Mouse (Mus musculus): ENCODE data around the gene Slc39a11. TPM values are rescaled to one million over a fixed set of nuclear protein-coding genes. Genes with fewer than 3 reads are reported as not detected.

The Slc39a11 gene
- total and polyA plus RNA-seq, 3 experiments = 43.2 to 54.4 (median 51.0) TPM

GRCm38 (mm10) chr11:113397394-113397793 is 252.5 kb downstream of the Slc39a11 start:
- peaks cover 0 to 18% of the 10 kb centered on the region in 2 experiments; a peak in 2 of 4 replicates for H3K4me1 ChIP-seq (ENCODE audit: control insufficient read depth in 1 of 2, insufficient read depth in 2 of 2)
- H3K36me3 ChIP-seq (replicated peaks in 1 of 2; ENCODE audit: control insufficient read depth in 1 of 2, insufficient read depth in 1 of 2, low read length in 1 of 2) = peaks cover 0 to 60% of the 10 kb centered on the region in 2 experiments
- in situ Hi-C loops (cut with MboI; ENCODE audit: low pct_ligation_motif_present, low pct_unique_long_range_greater_than_20kb, low sequenced_read_pairs) (no loop called here), dilution Hi-C loops (cut with MboI; ENCODE audit: extremely low pct_ligation_motif_present, extremely low pct_unique_long_range_greater_than_20kb, low sequenced_read_pairs) (no loop called here)
- TF ChIP-seq CTCF (conservative IDR thresholded peaks at IDR 0.05 in 1 of 2, IDR thresholded peaks at IDR 0.05 in 1 of 2; ENCODE audit: low read depth in 2 of 2, low read length in 2 of 2) (peak in 1 of 2 experiments; percentile 27; a peak in 2 of 4 replicates), SIN3A (IDR thresholded peaks at IDR 0.05; ENCODE audit: low read length) (no peak)
- no peak for DNase-seq (ENCODE audit: extremely low read depth)
- H3K4me2 ChIP-seq (ENCODE audit: insufficient read depth, low read depth, poor library complexity, severe bottlenecking) = no peak overlapping the region
- H3K9me3 ChIP-seq (replicated peaks; ENCODE audit: low read length) = peaks cover 24% of the 10 kb centered on the region
- H3K4me3 ChIP-seq (replicated peaks in 1 of 3; ENCODE audit: low read depth in 2 of 3, low read length in 2 of 3, poor library complexity in 1 of 3) = no peak overlapping the region
- H3K79me2 ChIP-seq (replicated peaks; ENCODE audit: control insufficient read depth, extremely low read depth, insufficient read depth, poor library complexity, severe bottlenecking) = no peaks in the 10 kb centered on the region
- H3K27ac ChIP-seq (ENCODE audit: insufficient read depth, low read depth) = no peak overlapping the region
- no peaks in the 10 kb centered on the region for H3K27me3 ChIP-seq (replicated peaks)
- no peak overlapping the region for H3K9ac ChIP-seq (ENCODE audit: insufficient read depth, low read depth)

- H3K4me3 ChIP-seq (replicated peaks in 1 of 3; ENCODE audit: low read depth in 2 of 3, low read length in 2 of 3, poor library complexity in 1 of 3) = no peak overlapping the region
- no peak for DNase-seq (ENCODE audit: extremely low read depth)
- no peak overlapping the region for H3K9ac ChIP-seq (ENCODE audit: insufficient read depth, low read depth)
- no peaks in the 10 kb centered on the region for H3K79me2 ChIP-seq (replicated peaks; ENCODE audit: control insufficient read depth, extremely low read depth, insufficient read depth, poor library complexity, severe bottlenecking)
- peaks cover 14% of the 10 kb centered on the region for H3K9me3 ChIP-seq (replicated peaks; ENCODE audit: low read length)
- H3K27me3 ChIP-seq (replicated peaks) = no peaks in the 10 kb centered on the region
- in situ Hi-C loops (cut with MboI; ENCODE audit: low pct_ligation_motif_present, low pct_unique_long_range_greater_than_20kb, low sequenced_read_pairs) (no loop called here), dilution Hi-C loops (cut with MboI; ENCODE audit: extremely low pct_ligation_motif_present, extremely low pct_unique_long_range_greater_than_20kb, low sequenced_read_pairs) (no loop called here)
- peaks cover 0 to 62% of the 10 kb centered on the region in 2 experiments for H3K36me3 ChIP-seq (replicated peaks in 1 of 2; ENCODE audit: control insufficient read depth in 1 of 2, insufficient read depth in 1 of 2, low read length in 1 of 2)
- TF ChIP-seq ZKSCAN1 (IDR thresholded peaks at IDR 0.05; ENCODE audit: borderline replicate concordance, low read depth, low read length) = no peak
- no peak for TF ChIP-seq ZNF384 (IDR thresholded peaks at IDR 0.05; ENCODE audit: low read depth, low read length)
- H3K4me1 ChIP-seq (ENCODE audit: control insufficient read depth in 1 of 2, insufficient read depth in 2 of 2) = peaks cover 0 to 17% of the 10 kb centered on the region in 2 experiments; a peak in 2 of 4 replicates
- no peak overlapping the region for H3K4me2 ChIP-seq (ENCODE audit: insufficient read depth, low read depth, poor library complexity, severe bottlenecking)
- no peak overlapping the region for H3K27ac ChIP-seq (ENCODE audit: insufficient read depth, low read depth)
Measured at GRCm38 (mm10) chr11:113393366-113394150, 256.3 kb downstream of the Slc39a11 start.

- TF ChIP-seq CTCF (conservative IDR thresholded peaks at IDR 0.05 in 1 of 2, IDR thresholded peaks at IDR 0.05 in 1 of 2; ENCODE audit: low read depth in 2 of 2, low read length in 2 of 2) (no peak), MYC (IDR thresholded peaks at IDR 0.05; ENCODE audit: low read depth, low read length) (no peak), SMC3 (IDR thresholded peaks at IDR 0.05; ENCODE audit: low read depth, low read length) (no peak), GABPA (IDR thresholded peaks at IDR 0.05; ENCODE audit: insufficient replicate concordance, low read depth, low read length) (no peak), POLR2A (IDR thresholded peaks at IDR 0.05; ENCODE audit: low read depth, low read length) (no peak), NELFE (IDR thresholded peaks at IDR 0.05; ENCODE audit: low read depth, low read length) (no peak), JUND (conservative IDR thresholded peaks at IDR 0.05; ENCODE audit: low read depth, low read length) (no peak), MEF2A (IDR thresholded peaks at IDR 0.05; ENCODE audit: borderline replicate concordance, low read depth, low read length) (no peak), IRF4 (IDR thresholded peaks at IDR 0.05; ENCODE audit: low read depth, low read length) (no peak), CHD2 (IDR thresholded peaks at IDR 0.05; ENCODE audit: low read length) (no peak), E2F4 (IDR thresholded peaks at IDR 0.05; ENCODE audit: insufficient replicate concordance, low read depth, low read length) (no peak), JUN (IDR thresholded peaks at IDR 0.05; ENCODE audit: insufficient read depth, low read depth, low read length) (no peak), USF2 (conservative IDR thresholded peaks at IDR 0.05; ENCODE audit: low read depth, low read length) (no peak), ZMIZ1 (IDR thresholded peaks at IDR 0.05; ENCODE audit: low read depth, low read length) (no peak), MAZ (IDR thresholded peaks at IDR 0.05; ENCODE audit: low read depth, low read length) (no peak)
Measured at GRCm38 (mm10) chr11:113391664-113392063, 258.2 kb downstream of the Slc39a11 start.

More at GRCm38 (mm10) chr11:113391664-113392063, 258.2 kb downstream of the Slc39a11 start:
- no peaks in the 10 kb centered on the region for H3K79me2 ChIP-seq (replicated peaks; ENCODE audit: control insufficient read depth, extremely low read depth, insufficient read depth, poor library complexity, severe bottlenecking)
- no peak overlapping the region for H3K27ac ChIP-seq (ENCODE audit: insufficient read depth, low read depth)
- no peak for DNase-seq (ENCODE audit: extremely low read depth)
- peaks cover 0 to 21% of the 10 kb centered on the region in 2 experiments; a peak in 2 of 4 replicates for H3K4me1 ChIP-seq (ENCODE audit: control insufficient read depth in 1 of 2, insufficient read depth in 2 of 2)
- dilution Hi-C loops (cut with MboI; ENCODE audit: extremely low pct_ligation_motif_present, extremely low pct_unique_long_range_greater_than_20kb, low sequenced_read_pairs) (no loop called here), in situ Hi-C loops (cut with MboI; ENCODE audit: low pct_ligation_motif_present, low pct_unique_long_range_greater_than_20kb, low sequenced_read_pairs) (no loop called here)
- H3K4me2 ChIP-seq (ENCODE audit: insufficient read depth, low read depth, poor library complexity, severe bottlenecking) = no peak overlapping the region
- H3K9ac ChIP-seq (ENCODE audit: insufficient read depth, low read depth) = no peak overlapping the region
- H3K36me3 ChIP-seq (replicated peaks in 1 of 2; ENCODE audit: control insufficient read depth in 1 of 2, insufficient read depth in 1 of 2, low read length in 1 of 2) = peaks cover 0 to 54% of the 10 kb centered on the region in 2 experiments
- H3K4me3 ChIP-seq (replicated peaks in 1 of 3; ENCODE audit: low read depth in 2 of 3, low read length in 2 of 3, poor library complexity in 1 of 3) = no peak overlapping the region
- no peaks in the 10 kb centered on the region for H3K27me3 ChIP-seq (replicated peaks)
- H3K9me3 ChIP-seq (replicated peaks; ENCODE audit: low read length) = no peaks in the 10 kb centered on the region

Data from CH12.LX (cell line).